Mouse (Mus musculus) E14TG2a.4 (cell line): ENCODE data around the gene Zcchc14.

Source experiments
- H3K27me3 ChIP-seq: 2 replicates; pipeline ENCODE4 v1.6.1; 2014; ENCODE audit warnings: low read length, control low read depth; ENCODE audit not compliant: insufficient read depth
- H3K36me3 ChIP-seq: 2 replicates; pipeline ENCODE4 v1.6.1; 2014; ENCODE audit warnings: low read length, control low read depth; ENCODE audit not compliant: insufficient read depth
- H3K4me1 ChIP-seq: replicated peaks from 2 replicates; pipeline ENCODE4 v1.6.1; 2014; ENCODE audit warnings: low read depth, low read length, control low read depth
- H3K4me3 ChIP-seq: replicated peaks from 2 replicates; pipeline ENCODE4 v1.5.1; 2014; ENCODE audit warnings: mild to moderate bottlenecking, low read length
- H3K9me3 ChIP-seq: 2 replicates; pipeline ENCODE4 v1.6.1; 2014; ENCODE audit warnings: low read length, control low read depth
- CTCF ChIP-seq: conservative IDR thresholded peaks from 2 replicates; pipeline ENCODE4 v1.5.1; 2014; ENCODE audit warnings: low read length
- NANOG ChIP-seq: IDR thresholded peaks from 2 replicates; pipeline ENCODE4 v1.6.1; 2014; ENCODE audit warnings: borderline replicate concordance, low read length, mixed read lengths
- POU5F1 ChIP-seq: IDR thresholded peaks from 2 replicates; pipeline ENCODE4 v1.6.1; 2014; ENCODE audit warnings: low read length, borderline replicate concordance

The Zcchc14 gene

DNA sequence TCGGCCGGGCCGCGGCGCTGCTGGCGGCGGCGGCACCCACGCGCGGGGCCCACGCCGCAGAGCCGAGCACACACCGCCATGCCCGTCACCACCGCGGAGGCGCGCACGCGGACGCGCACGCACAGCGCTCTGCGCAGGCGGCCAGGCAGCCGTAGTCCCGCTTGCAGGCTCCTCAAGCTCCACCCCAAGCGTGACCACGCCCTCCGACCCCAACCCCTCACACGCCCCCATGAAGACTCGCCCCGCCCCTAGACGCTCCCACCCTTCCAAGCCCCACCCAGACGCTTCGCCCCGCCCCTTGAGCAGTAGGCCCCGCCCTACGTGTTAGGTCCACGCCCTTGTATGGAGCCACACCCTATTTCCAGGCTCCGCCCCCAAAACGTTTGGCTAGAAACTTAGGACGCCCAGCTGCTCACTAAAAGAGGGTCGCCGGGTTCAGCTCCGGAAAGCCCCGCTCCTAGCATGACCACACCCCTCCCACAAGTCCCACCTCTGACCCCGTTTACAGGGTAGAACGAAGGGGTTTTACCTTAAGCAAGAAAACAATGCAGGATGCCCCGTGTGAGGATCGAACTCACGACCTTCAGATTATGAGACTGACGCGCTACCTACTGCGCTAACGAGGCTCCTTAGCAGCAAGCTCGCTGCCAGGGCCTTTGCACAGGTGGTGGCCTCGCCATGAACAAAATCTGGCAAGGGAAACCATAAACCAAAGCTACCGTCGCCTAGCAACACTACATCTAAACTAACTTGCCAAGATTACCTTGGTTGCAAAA lies 73.8 kb downstream of the Zcchc14 start, which contains the start of gene Fbxo31:
Gene Fbxo31 (minus strand): TSS at position 131 of the 776 bp plus-strand sequence.
- Histone ChIP-seq H3K36me3 (peaks cover 12% of the 10 kb centered on the region; the same call in 1 of the 2 replicates), H3K27me3 (no peaks in the 10 kb centered on the region), H3K4me1 (peaks cover 78% of the 10 kb centered on the region), H3K9me3 (no peaks in the 10 kb centered on the region), H3K4me3 (peak within 1 kb of the TSS; percentile 95)
- no peak for TF ChIP-seq CTCF
- no peak for TF ChIP-seq NANOG
- no peak for TF ChIP-seq POU5F1

DNA sequence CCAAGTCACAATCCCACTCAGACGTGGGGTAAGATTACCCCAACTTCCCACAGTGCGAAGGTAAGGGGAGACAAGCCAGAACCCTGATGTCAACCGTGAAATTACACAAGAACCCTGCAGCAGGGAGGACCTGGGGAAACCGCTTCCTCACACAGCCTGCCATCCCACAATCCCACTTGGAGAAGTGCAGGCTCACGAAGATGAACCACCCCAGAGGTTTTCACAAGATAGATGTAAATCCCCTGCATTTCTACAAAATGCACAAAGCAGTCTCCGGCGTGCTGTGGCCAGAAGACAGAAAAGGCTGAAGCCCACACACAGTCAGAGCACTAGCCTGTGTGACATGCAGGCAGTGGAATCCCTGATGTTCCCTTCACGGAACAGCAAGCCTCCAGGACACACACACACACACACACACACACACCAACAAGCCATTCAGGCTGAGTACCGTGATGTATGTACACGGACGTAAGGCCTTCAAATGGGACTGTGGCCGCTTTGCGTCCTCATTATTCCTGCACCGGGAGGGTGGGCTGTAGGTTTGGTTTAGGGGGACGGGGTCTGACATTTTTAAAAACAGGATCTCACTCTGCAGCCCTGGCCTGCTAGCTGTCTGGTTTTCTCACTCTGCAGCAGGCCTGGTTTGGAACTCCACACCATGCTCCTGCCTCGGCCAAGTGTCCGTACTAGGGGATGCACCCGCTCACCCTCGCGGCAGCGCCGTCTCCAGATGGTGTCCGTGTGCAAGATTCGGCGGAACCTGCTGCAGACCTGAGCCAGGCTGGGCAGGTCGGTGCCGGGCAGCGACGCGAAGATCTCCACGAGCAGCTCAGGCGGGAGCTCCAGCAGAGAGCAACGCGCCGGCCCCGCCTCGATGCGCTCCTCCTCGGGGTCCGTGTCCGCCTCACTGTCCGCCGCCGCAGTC lies 74.7 kb downstream of the Zcchc14 start:
- TF ChIP-seq CTCF (no peak), NANOG (no peak), POU5F1 (no peak)

DNA sequence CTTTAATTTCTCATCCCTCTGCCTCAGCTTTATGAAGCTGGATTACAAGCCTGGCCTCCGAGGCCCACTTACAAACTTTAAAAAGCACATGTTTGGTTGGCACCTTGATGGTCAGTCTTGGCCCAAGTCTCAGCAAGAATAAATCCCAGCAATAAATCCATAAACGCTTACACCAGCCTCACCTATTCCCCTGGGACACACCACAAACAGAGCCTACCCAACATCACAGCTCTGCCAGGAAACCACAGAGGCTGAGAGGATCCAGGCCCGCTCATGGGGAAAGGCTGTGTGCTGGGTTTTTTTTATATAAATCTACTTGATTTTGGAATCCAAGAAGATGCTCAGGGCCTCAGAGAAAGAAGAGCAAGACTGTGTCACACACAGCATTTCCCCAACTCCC lies 77.0 kb downstream of the Zcchc14 start:
- Histone ChIP-seq H3K36me3 (peaks cover 25% of the 10 kb centered on the region; the same call in 1 of the 2 replicates), H3K4me1 (peaks cover 89% of the 10 kb centered on the region), H3K27me3 (no peaks in the 10 kb centered on the region), H3K9me3 (no peaks in the 10 kb centered on the region), H3K4me3 (no peak overlapping the region)
- TF ChIP-seq CTCF = no peak
- TF ChIP-seq NANOG = no peak
- no peak for TF ChIP-seq POU5F1

More for the DNA sequence above, 74.7 kb downstream of the Zcchc14 start:
- peaks cover 14% of the 10 kb centered on the region; the same call in 1 of the 2 replicates for H3K36me3 ChIP-seq
- H3K9me3 ChIP-seq = no peaks in the 10 kb centered on the region
- peaks cover 79% of the 10 kb centered on the region for H3K4me1 ChIP-seq
- H3K4me3 ChIP-seq = peak overlapping the region; percentile 95
- H3K27me3 ChIP-seq = no peaks in the 10 kb centered on the region

DNA sequence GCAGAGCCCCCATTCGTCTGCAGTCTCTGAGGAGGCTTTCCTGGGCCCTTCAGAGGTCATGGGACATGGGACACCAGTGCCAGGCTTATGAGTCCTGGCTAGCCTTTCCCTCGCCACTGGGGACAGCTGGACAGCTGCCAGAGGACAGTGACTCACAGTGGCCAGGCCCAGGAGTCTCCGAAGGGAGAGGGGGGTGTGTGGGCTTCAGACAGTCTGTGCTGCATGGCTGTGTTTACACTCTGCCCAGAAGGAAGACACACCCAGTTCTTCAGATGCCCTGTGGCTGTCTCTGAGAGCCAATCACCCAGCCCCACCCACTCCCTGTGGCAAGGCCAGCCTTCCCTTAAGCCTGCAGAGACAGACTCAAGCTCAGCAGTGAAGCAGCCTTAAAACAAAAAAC lies 79.4 kb downstream of the Zcchc14 start:
- Histone ChIP-seq H3K4me1 (peaks cover 93% of the 10 kb centered on the region), H3K4me3 (peak overlapping the region; percentile 32; the same call in 1 of the 2 replicates), H3K27me3 (no peaks in the 10 kb centered on the region), H3K9me3 (no peaks in the 10 kb centered on the region), H3K36me3 (peaks cover 25% of the 10 kb centered on the region; the same call in 1 of the 2 replicates)
- no peak for TF ChIP-seq CTCF
- no peak for TF ChIP-seq POU5F1
- no peak for TF ChIP-seq NANOG

DNA sequence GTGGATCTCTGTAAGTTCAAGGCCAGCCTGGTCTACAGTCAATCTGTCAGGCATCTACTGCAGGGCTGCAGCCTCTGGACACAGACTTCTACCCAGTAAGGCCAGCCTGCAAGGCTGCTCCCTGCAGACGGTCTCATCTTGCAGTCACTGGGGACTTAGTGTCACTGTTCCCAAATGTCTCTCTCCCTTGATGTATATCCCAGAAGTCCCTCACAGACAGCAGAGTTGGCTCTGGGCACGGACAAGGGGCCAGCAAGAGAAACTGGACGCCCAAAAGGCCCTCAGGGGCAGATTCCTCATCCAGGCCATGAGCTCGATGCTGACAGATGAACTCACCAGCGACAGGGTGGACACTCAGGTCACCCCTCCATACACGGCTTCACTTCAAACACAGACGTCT lies 80.6 kb downstream of the Zcchc14 start:
- peaks cover 95% of the 10 kb centered on the region for H3K4me1 ChIP-seq
- H3K4me3 ChIP-seq = no peak overlapping the region
- peaks cover 25% of the 10 kb centered on the region; the same call in 1 of the 2 replicates for H3K36me3 ChIP-seq

DNA sequence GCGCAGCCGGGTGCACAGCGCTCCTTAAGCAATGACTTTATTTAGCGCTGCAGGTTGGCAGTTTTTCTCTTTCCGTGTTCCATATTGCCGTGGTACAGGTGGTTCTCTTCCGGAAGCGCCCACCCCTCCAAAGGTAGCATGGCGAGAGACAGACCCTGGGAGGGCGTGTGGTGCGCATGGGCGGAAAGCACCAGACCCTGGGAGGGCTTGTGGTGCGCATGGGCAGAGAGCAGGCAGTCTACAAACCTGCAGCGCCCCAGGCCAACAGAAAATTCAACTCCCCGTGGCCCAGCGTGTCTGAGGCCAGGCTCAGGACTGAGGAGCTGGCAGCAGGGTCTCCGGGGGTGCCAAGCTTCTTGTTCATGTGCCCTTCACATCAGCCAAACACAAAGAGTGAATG lies 81.9 kb downstream of the Zcchc14 start:
- H3K4me3 ChIP-seq = peak overlapping the region; percentile 75
- no peaks in the 10 kb centered on the region for H3K9me3 ChIP-seq
- H3K4me1 ChIP-seq = peaks cover 95% of the 10 kb centered on the region
- peaks cover 33% of the 10 kb centered on the region for H3K36me3 ChIP-seq
- no peaks in the 10 kb centered on the region for H3K27me3 ChIP-seq
- TF ChIP-seq POU5F1 (no peak), CTCF (no peak), NANOG (no peak)

More for the DNA sequence above, 80.6 kb downstream of the Zcchc14 start:
- no peak for TF ChIP-seq POU5F1
- no peak for TF ChIP-seq NANOG
- TF ChIP-seq CTCF = no peak
- Histone ChIP-seq H3K9me3 (no peaks in the 10 kb centered on the region), H3K27me3 (no peaks in the 10 kb centered on the region)

DNA sequence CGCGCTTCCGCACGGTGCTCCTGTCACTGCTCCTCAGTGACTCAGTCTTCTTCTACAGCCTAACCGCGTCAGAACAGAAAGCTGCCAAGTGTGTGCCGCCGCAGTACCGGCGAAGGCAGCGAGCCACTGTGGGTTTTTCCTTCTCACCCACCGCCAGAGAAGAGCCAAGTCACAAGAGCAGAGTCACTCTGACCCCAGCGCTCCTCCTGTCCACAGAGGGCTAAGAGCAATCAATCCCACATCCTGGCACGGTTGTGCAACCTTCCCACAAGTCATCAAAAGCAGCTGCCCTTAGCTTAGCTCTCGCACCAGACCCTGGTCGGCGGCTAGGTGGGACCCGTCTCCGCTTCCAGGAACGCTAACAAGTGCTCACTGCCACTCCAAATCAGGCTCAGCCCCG lies 82.4 kb downstream of the Zcchc14 start:
- Histone ChIP-seq H3K4me3 (peak overlapping the region; percentile 75), H3K27me3 (no peaks in the 10 kb centered on the region), H3K9me3 (no peaks in the 10 kb centered on the region), H3K36me3 (peaks cover 38% of the 10 kb centered on the region), H3K4me1 (peaks cover 95% of the 10 kb centered on the region)
- TF ChIP-seq CTCF (no peak), NANOG (no peak), POU5F1 (no peak)

DNA sequence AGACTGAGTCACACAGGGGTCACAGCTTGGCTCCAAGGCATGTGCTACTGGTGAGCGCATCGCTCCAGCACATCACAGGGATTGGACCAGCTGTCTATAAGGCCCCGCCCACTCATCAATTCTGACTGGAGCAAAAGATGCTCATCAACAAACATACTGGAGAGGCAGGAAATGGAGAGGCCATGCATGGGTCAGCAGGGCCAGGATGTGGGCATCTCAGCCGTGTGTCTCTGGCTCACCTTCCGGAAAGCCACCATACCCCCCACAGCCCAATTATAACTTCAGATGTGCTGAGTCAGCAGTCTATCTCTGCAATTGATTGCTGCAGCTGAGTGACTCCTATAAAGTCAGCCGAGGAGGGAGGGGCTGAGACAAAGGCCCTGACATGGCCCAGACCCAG lies 84.4 kb downstream of the Zcchc14 start:
- Histone ChIP-seq H3K36me3 (peaks cover 36% of the 10 kb centered on the region), H3K27me3 (no peaks in the 10 kb centered on the region), H3K4me3 (no peak overlapping the region), H3K9me3 (no peaks in the 10 kb centered on the region), H3K4me1 (peaks cover 90% of the 10 kb centered on the region)
- TF ChIP-seq CTCF = no peak
- TF ChIP-seq POU5F1 = no peak
- no peak for TF ChIP-seq NANOG
